Mouse (Mus musculus) heart, embryonic 14.5 days (tissue): ENCODE measurements at regions not wholly inside any gene's neighbourhood (a gene's known extent, or its start where the extent isn't known, plus 50 kb on each side); places are given as distances from the start of the nearest gene placed in this dataset.

Source experiments
- ATAC-seq: fragments of 200-750 bp; cut with Nextera tagmentation; 2 replicates; pipeline ENCODE4 v1.8.0; 2017; ENCODE audit warnings: low read depth, moderate TSS enrichment; ENCODE audit not compliant: insufficient number of reproducible peaks, insufficient read depth, low FRiP score
- H3K27ac ChIP-seq, 2 experiments: fragments of 200-500 bp in 1 of 2; fragments of 300-500 bp in 1 of 2; sonication (generic) in 1 of 2; replicated peaks in 1 of 2; 2 replicates each; pipeline ENCODE4 v1.5.1; 2012 to 2014; ENCODE audit warnings: low read depth in 2 of 2, low read length in 2 of 2, control low read depth in 1 of 2, mild to moderate bottlenecking in 1 of 2, mixed read lengths in 1 of 2; ENCODE audit not compliant: control insufficient read depth in 1 of 2, insufficient read depth in 1 of 2
- H3K27me3 ChIP-seq: fragments of 300-500 bp; sonication (generic); 2 replicates; pipeline ENCODE4 v1.6.1; 2014; ENCODE audit warnings: mild to moderate bottlenecking, low read length, control low read depth; ENCODE audit not compliant: control insufficient read depth, insufficient read depth
- H3K36me3 ChIP-seq: fragments of 300-500 bp; sonication (generic); 2 replicates; pipeline ENCODE4 v1.6.1; 2014; ENCODE audit warnings: mild to moderate bottlenecking, control low read depth, low read length, mixed read lengths; ENCODE audit not compliant: control insufficient read depth, insufficient read depth
- H3K4me1 ChIP-seq, 2 experiments: fragments of 200-500 bp in 1 of 2; fragments of 300-500 bp in 1 of 2; sonication (generic) in 1 of 2; 2 replicates each; pipeline ENCODE4 v1.6.1; 2012 to 2014; ENCODE audit warnings: low read length in 2 of 2, control low read depth in 1 of 2, mixed read lengths in 1 of 2; ENCODE audit not compliant: control insufficient read depth in 2 of 2, insufficient read depth in 2 of 2
- H3K4me2 ChIP-seq: fragments of 300-500 bp; sonication (generic); 2 replicates; pipeline ENCODE4 v1.6.1; 2014; ENCODE audit warnings: mild to moderate bottlenecking, low read length
- H3K4me3 ChIP-seq, 2 experiments: fragments of 200-500 bp in 1 of 2; fragments of 300-500 bp in 1 of 2; sonication (generic) in 1 of 2; 2 replicates each; pipeline ENCODE4 v1.5.1; 2012 to 2014; ENCODE audit warnings: low read length in 2 of 2, mild to moderate bottlenecking in 2 of 2, control low read depth in 1 of 2, low read depth in 1 of 2, moderate library complexity in 1 of 2; ENCODE audit not compliant: control insufficient read depth in 1 of 2, insufficient read depth in 1 of 2
- H3K9ac ChIP-seq: fragments of 300-500 bp; sonication (generic); 2 replicates; pipeline ENCODE4 v1.6.1; 2014; ENCODE audit warnings: mild to moderate bottlenecking, low read length
- H3K9me3 ChIP-seq: fragments of 300-500 bp; sonication (generic); 2 replicates; pipeline ENCODE4 v1.6.1; 2016; ENCODE audit warnings: low read length, control low read depth; ENCODE audit not compliant: control insufficient read depth
- WGBS: fragments of 180-500 bp; shearing (Covaris S2); extraction: QIAGEN DNeasy Blood & Tissue Kit; methylation state at CpG from one replicate; pipeline ENCODE4 v1.1.7; 2014; 5-methylcytosine and 5-hydroxymethylcytosine counted together

GRCm38 (mm10) chr5:106089332-106089731 lies 213.0 kb downstream of the Zfp326 start:
- Histone ChIP-seq H3K27me3 (no peaks in the 10 kb centered on the region), H3K4me1 (peaks cover 2 to 4% of the 10 kb centered on the region in 2 experiments; a peak in 2 of 4 replicates), H3K9me3 (0 out of 2 replicates have a peak, but pooled peaks cover 4% of the 10 kb centered on the region), H3K9ac (no peak overlapping the region), H3K4me3 (no peak overlapping the region), H3K4me2 (no peak overlapping the region), H3K36me3 (no peaks in the 10 kb centered on the region), H3K27ac (no peak overlapping the region)
- no peak for ATAC-seq
- 72% methylated on average over 7 of the region's 7 CpGs for WGBS

GRCm38 (mm10) chr5:106088478-106089185 lies 212.3 kb downstream of the Zfp326 start:
- Histone ChIP-seq H3K4me2 (no peak overlapping the region), H3K9ac (no peak overlapping the region), H3K9me3 (0 out of 2 replicates have a peak, but pooled peaks cover 4% of the 10 kb centered on the region), H3K36me3 (no peaks in the 10 kb centered on the region), H3K27ac (no peak overlapping the region), H3K4me3 (no peak overlapping the region), H3K27me3 (no peaks in the 10 kb centered on the region), H3K4me1 (peaks cover 2 to 4% of the 10 kb centered on the region in 2 experiments; a peak in 2 of 4 replicates)
- WGBS, result 76% methylated on average over 5 of the region's 5 CpGs
- ATAC-seq, result no peak

- 0 out of 2 replicates have a peak, but pooled peaks cover 4% of the 10 kb centered on the region for H3K9me3 ChIP-seq
- H3K4me3 ChIP-seq, result no peak overlapping the region
- no peaks in the 10 kb centered on the region for H3K36me3 ChIP-seq
- H3K27ac ChIP-seq, result no peak overlapping the region
- no peaks in the 10 kb centered on the region for H3K4me1 ChIP-seq
- ATAC-seq, result no peak
- H3K9ac ChIP-seq, result no peak overlapping the region
- no peaks in the 10 kb centered on the region for H3K27me3 ChIP-seq
- H3K4me2 ChIP-seq, result no peak overlapping the region
- WGBS, result 84% methylated on average over 4 of the region's 4 CpGs
These were observed 207.4 kb downstream of the Zfp326 start for GRCm38 (mm10) chr5:106083786-106084185.

GRCm38 (mm10) chr5:106082891-106083290 lies 206.5 kb downstream of the Zfp326 start:
- Histone ChIP-seq H3K4me1 (no peaks in the 10 kb centered on the region), H3K9me3 (0 out of 2 replicates have a peak, but pooled peaks cover 4% of the 10 kb centered on the region), H3K36me3 (no peaks in the 10 kb centered on the region), H3K4me2 (no peak overlapping the region), H3K27ac (no peak overlapping the region), H3K27me3 (no peaks in the 10 kb centered on the region), H3K9ac (no peak overlapping the region), H3K4me3 (no peak overlapping the region)
- WGBS, result 57% methylated on average over 7 of the region's 7 CpGs
- ATAC-seq, result no peak

GRCm38 (mm10) chr5:106067124-106067551 lies 190.8 kb downstream of the Zfp326 start:
- Histone ChIP-seq H3K4me3 (no peak overlapping the region), H3K9ac (no peak overlapping the region), H3K4me1 (no peaks in the 10 kb centered on the region), H3K27me3 (no peaks in the 10 kb centered on the region), H3K27ac (no peak overlapping the region), H3K36me3 (no peaks in the 10 kb centered on the region), H3K9me3 (peaks cover 7% of the 10 kb centered on the region; the same call in 1 of the 2 replicates), H3K4me2 (no peak overlapping the region)
- 76% methylated on average over 9 of the region's 9 CpGs for WGBS
- no peak for ATAC-seq

- Histone ChIP-seq H3K27ac (no peak overlapping the region), H3K27me3 (no peaks in the 10 kb centered on the region), H3K4me3 (no peak overlapping the region), H3K4me1 (no peaks in the 10 kb centered on the region), H3K9me3 (peaks cover 7% of the 10 kb centered on the region; the same call in 1 of the 2 replicates), H3K4me2 (no peak overlapping the region), H3K36me3 (no peaks in the 10 kb centered on the region), H3K9ac (no peak overlapping the region)
- no peak for ATAC-seq
These were observed 190.3 kb downstream of the Zfp326 start for GRCm38 (mm10) chr5:106066706-106067105.

GRCm38 (mm10) chr5:106064366-106064765 lies 188.0 kb downstream of the Zfp326 start:
- 80% methylated on average over 7 of the region's 7 CpGs for WGBS
- ATAC-seq, result no peak
- H3K4me1 ChIP-seq, result no peaks in the 10 kb centered on the region

GRCm38 (mm10) chr5:106062926-106063325 lies 186.6 kb downstream of the Zfp326 start:
- Histone ChIP-seq H3K4me1 (no peaks in the 10 kb centered on the region), H3K27me3 (no peaks in the 10 kb centered on the region), H3K4me2 (no peak overlapping the region), H3K9me3 (peaks cover 7% of the 10 kb centered on the region; the same call in 1 of the 2 replicates), H3K9ac (no peak overlapping the region), H3K4me3 (no peak overlapping the region), H3K36me3 (no peaks in the 10 kb centered on the region), H3K27ac (no peak overlapping the region)
- ATAC-seq, result no peak
- 90% methylated on average over 6 of the region's 6 CpGs for WGBS

More at GRCm38 (mm10) chr5:106064366-106064765, 188.0 kb downstream of the Zfp326 start:
- Histone ChIP-seq H3K9ac (no peak overlapping the region), H3K4me3 (no peak overlapping the region), H3K27ac (no peak overlapping the region), H3K27me3 (no peaks in the 10 kb centered on the region), H3K9me3 (peaks cover 7% of the 10 kb centered on the region; the same call in 1 of the 2 replicates), H3K4me2 (no peak overlapping the region), H3K36me3 (no peaks in the 10 kb centered on the region)
